Mouse (Mus musculus): ENCODE results near the gene Vmn2r67. TPM values are rescaled to one million over a fixed set of nuclear protein-coding genes. Genes with fewer than 3 reads are reported as not detected.
"Not testable (repeated sequence)": the region's sequence is repeated elsewhere in the genome, so short reads cannot be mapped to it uniquely, and the experiment has no call there.

Gene Vmn2r67
- polyA plus RNA-seq (2012; rRNA removed), result not detected in 2 replicates

DNA sequence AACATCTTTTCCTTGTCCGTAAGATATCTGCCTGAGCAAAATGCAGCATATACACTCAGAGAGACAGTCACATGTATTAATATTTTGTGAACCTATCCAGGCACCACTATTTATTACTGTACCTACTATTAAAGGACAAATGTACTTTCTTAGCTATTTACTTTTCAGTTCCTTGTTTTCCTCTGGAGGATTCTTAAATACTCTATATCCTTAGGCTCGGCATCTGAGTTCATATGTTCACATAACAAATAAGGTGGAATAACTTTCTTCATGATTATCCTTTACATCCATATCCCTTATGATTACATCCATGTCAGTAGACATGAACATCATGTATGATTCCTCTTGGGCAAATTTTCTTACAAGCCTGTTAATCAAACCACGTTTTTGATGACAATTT is at the start of gene Vmn2r67:
Vmn2r67 (minus strand) TSS at position 101 of the 400 bp plus-strand sequence.
- TF ChIP-seq CTCF (IDR thresholded peaks at IDR 0.05; ENCODE audit: control insufficient read depth, insufficient read depth, insufficient replicate concordance, low read depth, low read length) (no peak), POLR2A (IDR thresholded peaks at IDR 0.05; ENCODE audit: control insufficient read depth, low read depth, low read length) (no peak)
- Histone ChIP-seq H3K4me3 (ENCODE audit: control insufficient read depth, low read depth, low read length) (no peak within 1 kb of the TSS), H3K4me1 (ENCODE audit: control insufficient read depth, insufficient read depth, low read length) (no peaks in the 10 kb centered on the region), H3K36me3 (ENCODE audit: control insufficient read depth, insufficient read depth, low read length) (no peaks in the 10 kb centered on the region), H3K27me3 (ENCODE audit: control insufficient read depth, insufficient read depth, low read length) (no peaks in the 10 kb centered on the region), H3K27ac (ENCODE audit: control insufficient read depth, insufficient read depth, low read depth, low read length) (no peak within 1 kb of the TSS)

DNA sequence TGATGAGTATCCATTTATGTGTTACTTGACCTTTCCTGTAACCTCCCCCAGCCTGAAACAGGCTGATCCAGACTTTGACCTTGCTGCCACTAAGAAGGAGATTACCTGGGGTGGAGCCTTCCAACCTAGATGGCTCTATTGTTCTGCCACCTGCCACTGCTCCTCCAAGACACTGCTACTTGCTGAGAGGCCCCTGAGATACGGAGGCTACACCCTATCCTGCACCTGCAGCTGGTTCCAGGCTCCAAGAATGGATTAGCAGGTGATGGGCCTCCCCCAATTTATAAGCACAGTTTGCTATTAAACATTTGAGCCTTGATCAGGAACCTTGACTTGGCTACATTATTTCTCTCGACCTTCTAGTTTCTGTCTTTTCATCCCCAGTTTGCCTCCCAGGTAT is 51.3 kb downstream of the Vmn2r67 start:
- not testable (repeated sequence) for H3K27me3 ChIP-seq (ENCODE audit: control insufficient read depth, insufficient read depth, low read length); H3K4me3 ChIP-seq (ENCODE audit: control insufficient read depth, low read depth, low read length); H3K27ac ChIP-seq (ENCODE audit: control insufficient read depth, insufficient read depth, low read depth, low read length)

More for the DNA sequence above, 51.3 kb downstream of the Vmn2r67 start:
- H3K36me3 ChIP-seq (ENCODE audit: control insufficient read depth, insufficient read depth, low read length); H3K4me1 ChIP-seq (ENCODE audit: control insufficient read depth, insufficient read depth, low read length): not testable (repeated sequence)

Other genes with a start within 250 kb of the Vmn2r67 start
- not detected in 2 replicates for gene Vmn2r65, start 191.9 kb downstream of the Vmn2r67 start, polyA plus RNA-seq (2012; rRNA removed)
- gene Vmn2r66, start 143.7 kb downstream of the Vmn2r67 start, polyA plus RNA-seq (2012; rRNA removed), result 0.01 TPM in 1 of 2 replicates, not detected in the other
- 0.22 and 0.46 TPM in 2 replicates for gene Vmn2r68, start 81.8 kb upstream of the Vmn2r67 start, polyA plus RNA-seq (2012; rRNA removed)

All from testis, adult 2 months (tissue).